Mouse (Mus musculus) CH12.LX (cell line): Measurements from ENCODE around the gene Elk3.

Source experiments
- MAX ChIP-seq: IDR thresholded peaks from 2 replicates; pipeline ENCODE4 v1.6.1; 2011; ENCODE audit warnings: low read length, improper control_type of control experiment
- MAZ ChIP-seq: IDR thresholded peaks from 2 replicates; pipeline ENCODE4 v1.6.1; 2012; ENCODE audit warnings: low read depth, mild to moderate bottlenecking, inconsistent platforms, low read length, improper control_type of control experiment, moderate library complexity
- POLR2A ChIP-seq: IDR thresholded peaks from 2 replicates; pipeline ENCODE4 v1.6.1; 2011; ENCODE audit warnings: low read depth, mild to moderate bottlenecking, improper control_type of control experiment, low read length

DNA sequence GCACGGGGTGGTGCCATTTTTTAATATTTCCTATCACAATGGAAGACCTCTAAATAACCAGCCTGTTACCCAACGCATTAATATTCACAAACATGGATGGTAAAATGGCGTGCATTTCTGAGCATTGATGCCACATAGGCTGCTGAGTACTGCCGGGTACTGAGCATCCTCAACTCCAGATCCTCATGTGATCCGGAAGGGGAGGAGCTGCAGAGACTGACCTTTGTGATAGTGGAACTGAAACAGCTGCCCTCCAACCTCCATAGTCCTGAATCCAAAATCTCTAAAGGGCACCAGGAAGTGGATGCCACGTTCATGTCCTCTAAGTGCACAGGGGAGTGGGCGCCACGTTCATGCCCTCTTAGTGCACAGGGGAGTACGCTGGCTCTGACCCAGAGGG, 31.9 kb downstream of the Elk3 start:
- TF ChIP-seq MAX = no peak
- TF ChIP-seq MAZ = no peak
- no peak for TF ChIP-seq POLR2A
